Mouse (Mus musculus) cerebellum, adult 9-11 months (tissue): ENCODE results near the gene Chaf1b.

ENCODE experiments used
- DNase-seq: peaks from one replicate; pipeline ENCODE4 v3.0.0; 2022

Chaf1b gene

DNA sequence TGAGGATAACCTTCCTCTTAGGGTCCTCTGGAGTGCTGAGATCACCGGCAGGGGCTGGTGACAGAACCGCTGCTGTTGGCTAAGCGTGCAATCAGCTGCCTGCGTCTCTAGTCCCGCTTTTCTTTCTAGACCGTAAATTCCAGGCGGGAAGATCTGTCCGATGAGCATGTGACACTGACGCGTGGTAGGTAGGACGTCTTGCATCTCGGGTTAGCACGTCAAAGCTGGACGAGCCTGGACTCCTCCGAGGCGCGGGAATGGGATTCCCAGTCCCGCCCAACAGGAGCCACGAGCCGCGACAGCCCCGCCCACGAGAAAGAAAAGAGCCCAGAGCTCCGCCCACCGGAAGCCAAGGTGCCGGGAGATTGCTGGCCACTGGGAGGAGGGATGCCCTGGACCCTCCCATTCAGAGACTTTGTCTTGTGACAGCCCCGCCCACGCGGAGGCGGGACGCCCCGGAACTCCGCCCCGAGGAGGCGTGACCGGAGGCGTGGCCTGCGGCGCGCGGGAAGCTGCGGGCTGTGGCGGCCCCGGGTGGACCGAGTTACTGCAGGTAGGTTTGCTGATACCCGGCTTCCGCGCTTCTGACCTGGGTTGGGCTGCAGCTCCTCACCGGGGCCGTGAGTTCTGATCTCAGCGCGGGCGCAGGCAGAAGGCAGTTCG is at the start of gene Chaf1b:
Chaf1b (plus strand) TSS at position 479 of the 663 bp plus-strand sequence.
- peak; percentile 95 for DNase-seq

DNA sequence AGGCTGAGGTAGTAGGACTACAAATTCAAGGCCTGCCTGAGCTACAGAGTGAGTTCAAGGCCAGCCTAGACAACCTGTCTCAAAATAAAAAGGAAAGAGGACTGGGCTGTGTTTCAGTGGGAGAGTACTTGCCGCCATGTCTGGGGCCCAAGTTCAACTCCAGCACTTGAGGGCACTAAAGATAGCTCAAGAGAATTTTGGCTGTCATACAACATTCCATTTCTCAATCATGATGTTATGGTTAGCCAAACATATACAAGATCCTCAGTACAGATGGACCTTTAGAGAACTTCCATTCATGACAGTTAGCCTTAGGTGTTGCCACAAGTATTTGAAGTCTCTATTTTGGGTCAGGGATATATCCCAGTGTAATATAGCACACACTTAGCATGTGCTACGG is 49.6 kb upstream of the Chaf1b start:
- DNase-seq: no peak

DNA sequence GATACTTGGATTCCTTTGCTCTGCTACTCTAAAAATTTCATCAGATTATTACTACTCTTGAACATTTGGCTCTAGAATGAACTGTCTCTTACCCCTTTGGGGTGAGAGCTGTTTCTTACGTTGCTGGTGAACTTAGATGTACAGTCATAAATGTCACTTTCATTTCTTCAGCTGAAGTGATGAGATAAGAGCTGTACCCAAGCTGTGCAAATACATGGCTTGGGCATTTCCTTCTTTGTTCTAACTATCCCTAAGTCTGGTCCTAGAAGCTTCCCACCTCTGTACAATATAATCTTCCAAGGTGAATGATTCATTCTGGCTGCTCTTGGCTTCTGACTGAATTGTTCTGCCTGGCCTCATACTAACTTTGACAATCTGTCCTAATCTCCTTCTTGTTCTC is 44.7 kb upstream of the Chaf1b start:
- DNase-seq: no peak

DNA sequence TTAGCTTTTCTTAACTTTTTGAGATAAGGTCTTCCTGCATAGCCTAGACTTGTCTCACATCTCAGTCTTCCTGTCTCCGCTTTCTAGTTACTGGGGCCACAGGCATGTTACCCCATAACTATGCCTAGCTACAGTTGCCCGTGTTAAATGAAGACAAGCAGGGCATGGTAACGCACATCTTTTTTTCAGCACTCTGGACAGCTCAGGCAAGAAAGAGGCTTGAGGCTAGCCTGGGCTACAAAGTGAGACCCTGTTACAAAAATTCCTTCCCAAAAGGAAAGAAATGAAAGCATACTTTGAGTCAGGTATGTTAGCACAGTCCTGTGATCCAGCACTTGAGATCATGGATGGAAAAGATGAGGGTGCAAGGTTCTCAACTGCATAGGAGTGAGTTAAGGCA is 33.2 kb upstream of the Chaf1b start:
- no peak for DNase-seq

DNA sequence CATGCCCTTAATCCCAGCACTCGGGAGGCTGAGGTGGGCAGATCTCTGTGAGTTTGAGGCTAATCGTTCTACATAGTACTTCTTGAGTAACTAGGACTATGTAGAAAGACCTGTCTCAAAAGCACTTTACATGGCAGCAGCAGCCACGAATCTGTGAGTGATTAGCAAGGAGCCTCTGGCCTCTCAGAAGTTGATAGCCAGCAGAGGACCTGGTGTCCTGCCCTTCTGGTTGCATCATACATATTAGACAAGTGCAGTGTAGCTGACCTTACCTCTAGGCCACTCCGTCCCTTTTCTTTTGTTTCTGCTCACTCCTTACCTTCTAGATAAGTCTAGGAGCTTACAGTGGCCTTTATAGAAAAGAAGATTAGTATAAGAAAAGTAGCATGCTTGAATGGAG is 23.7 kb upstream of the Chaf1b start:
- DNase-seq: no peak

DNA sequence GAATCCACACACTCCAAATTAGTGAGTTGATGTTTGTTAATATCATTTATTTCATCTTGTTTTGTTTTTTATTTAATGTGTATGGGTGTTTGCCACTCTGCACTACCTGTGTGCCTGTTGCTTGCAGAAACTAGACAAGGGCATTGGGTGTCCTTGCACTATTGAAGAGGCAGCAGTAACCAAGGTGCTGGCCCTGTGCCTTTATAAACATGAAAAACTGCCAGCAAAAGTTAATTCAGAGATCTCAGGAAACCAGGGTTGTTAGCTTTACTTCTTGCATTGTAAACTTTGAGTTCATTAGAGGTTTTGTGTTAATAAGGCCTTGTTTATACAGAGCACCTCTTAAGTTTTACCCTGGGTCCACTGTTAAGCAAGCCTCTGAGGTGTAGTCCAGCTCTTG is 23.0 kb upstream of the Chaf1b start:
- no peak for DNase-seq

DNA sequence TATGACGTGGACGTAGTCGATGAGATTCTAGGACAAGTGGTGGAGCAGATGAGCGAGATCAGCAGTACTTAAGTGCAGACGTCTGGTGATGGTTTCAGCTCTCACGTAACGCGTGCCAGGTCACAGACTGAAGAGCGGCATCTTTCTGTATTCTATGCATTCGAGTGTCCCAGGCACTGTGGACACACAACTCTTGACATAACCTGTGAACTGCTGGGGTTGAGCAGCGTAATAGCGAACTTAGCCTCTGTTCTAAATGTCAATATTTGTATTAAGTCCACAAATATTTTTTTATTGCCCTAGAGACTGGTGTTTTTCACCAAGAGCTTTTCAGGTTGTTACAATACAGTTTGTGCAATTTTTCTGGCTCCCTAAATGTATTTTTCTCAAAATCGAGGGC is 8.9 kb upstream of the Chaf1b start:
- DNase-seq: no peak

DNA sequence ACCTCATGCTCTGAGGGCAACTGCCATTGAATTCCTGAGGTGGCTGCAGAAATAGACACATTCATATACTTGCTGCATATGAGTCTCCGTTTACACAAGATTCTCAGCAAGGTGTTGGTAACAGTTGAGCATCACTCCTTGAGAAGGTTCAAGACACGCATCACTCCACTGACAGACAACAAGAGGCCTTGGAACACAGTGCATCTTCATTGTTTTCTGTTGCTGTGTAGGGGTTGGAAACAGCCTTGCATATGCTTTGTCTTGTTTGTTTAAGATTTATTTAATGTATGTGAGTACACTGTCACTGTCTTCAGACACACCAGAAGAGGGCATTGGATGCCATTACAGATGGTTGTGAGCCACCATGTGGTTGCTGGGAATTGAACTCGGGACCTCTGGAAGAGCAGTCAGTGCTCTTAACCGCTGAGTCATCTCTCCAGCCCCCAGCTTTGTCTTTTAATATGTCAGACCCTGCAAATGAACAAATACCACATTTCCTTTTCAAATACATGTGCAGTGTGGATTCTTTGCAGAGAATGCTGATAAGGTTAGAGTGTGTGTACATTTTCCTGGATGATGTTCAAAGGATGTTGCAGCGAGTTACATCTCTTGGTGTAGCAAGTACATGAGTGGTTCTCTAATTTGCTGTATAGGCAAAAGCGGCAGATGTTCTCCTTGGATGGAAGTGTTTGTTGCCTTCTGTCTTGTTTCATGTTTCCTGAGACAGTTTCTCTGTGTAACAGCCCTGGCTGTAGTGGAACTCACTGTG is 5.9 kb upstream of the Chaf1b start:
- DNase-seq: no peak

DNA sequence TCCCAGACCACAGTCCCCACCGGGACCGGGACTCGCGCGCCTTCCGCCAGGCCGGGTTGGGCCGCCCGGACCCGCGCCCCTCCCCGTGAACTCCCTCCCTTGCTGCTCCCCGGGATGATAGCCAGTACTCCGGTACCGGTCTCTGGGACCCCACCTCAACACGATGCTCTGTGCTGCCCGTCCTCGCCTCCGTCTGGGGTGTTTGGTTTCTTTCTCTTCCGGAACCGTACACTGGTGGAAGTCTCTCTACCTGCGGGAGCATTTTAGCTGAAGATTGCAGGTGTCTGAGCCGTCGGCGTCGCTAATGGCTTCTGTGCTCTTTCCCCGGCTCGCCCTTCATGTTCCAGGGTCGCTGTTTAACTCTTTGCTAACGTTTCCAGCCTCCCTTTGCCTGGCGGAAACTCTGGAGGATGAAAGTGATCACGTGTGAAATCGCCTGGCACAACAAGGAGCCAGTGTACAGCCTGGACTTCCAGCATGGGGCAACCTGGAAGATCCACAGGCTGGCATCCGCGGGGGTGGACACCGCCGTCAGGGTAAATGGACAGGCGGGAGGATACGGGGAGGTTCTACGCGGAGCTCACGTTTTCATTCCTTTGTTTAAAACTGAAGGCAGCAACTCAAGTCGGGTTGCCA is 503 bp downstream of the Chaf1b start:
- DNase-seq: peak; percentile 41

DNA sequence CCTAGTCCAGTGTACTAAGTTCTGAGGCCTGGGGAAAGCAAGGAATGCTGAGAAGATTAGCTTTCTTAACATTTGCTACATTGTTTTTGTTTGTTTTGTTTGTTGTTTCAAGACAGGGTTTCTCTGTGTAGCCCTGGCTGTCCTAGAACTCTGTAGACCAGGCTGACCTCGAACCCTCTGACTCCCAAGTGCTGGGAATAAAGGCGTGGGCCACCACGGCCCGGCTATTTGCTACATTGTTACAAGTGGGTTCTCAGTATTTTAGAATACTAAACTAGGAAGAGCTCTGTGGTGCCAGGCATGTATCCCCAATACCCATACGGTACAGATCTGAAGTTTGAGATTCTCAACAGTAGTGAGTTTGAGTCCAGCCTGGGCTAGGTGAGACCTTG is 1.0 kb downstream of the Chaf1b start:
- DNase-seq: no peak

DNA sequence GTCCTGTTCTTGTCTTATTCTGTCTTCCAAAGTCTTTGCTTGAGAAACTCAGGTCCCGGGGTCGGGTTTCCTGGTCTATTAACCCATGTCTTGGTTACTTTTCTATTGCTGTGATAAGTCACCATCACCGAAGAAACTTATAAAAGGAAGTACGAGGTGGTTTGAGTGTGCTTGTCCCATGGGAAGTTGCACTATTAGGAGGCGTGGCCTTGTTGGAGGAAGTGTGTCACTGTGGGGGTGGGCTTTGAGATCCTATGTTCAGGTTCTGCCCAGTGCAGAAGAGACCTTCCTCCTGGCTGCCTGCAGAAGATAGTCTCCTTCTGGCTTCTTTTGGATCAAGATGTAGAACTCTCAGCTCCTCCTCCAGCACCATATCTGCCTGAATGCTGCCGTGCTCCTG is 4.8 kb downstream of the Chaf1b start:
- DNase-seq: no peak

DNA sequence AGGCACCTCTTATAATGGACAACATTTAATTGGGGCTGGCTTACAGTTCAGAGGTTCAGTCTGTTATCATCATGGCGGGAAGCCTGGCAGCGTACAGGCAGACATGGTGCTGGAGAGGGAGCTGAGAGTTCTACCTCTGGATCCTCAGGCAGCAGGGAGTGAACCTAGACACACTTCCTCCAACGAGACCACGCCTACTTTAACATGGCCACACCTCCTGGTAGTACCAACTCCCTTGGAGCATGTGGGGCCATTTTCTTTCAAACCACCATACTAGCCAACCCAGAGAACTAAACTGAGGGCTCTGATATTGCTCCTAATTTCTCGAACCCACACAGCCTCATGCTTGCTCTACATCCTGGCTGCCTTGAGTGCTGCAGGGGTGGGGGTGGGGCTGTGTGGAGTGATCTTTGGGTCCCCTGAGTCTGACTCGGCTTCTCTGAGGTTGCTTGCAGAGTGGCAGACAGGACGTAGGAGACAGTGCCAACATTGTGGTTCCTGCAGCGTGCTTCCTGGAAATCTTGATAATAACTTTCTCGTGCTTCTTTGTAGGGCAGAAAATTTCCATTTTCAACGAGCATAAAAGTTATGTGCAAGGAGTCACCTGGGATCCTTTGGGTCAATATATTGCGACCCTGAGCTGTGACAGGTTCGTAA is 7.4 kb downstream of the Chaf1b start:
- no peak for DNase-seq

DNA sequence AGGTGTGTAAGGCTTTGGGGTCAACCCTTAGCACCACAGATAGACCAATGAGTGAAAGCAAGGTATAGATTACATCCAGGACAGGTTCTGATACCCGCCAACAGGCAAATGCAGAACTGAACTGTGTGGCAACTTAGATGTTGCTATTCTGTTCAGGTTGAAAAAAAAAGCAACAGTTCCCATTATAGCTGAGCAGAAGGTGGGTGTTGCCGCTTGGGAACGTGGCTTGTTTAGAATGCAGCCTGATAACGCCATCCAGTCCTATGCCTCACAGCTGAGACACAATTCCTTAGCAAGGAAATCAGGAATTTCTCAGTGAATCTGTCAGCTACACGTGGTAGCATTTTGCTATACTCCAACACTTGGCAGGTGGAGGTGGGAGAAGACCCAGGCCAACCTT is 9.6 kb downstream of the Chaf1b start:
- DNase-seq: no peak

DNA sequence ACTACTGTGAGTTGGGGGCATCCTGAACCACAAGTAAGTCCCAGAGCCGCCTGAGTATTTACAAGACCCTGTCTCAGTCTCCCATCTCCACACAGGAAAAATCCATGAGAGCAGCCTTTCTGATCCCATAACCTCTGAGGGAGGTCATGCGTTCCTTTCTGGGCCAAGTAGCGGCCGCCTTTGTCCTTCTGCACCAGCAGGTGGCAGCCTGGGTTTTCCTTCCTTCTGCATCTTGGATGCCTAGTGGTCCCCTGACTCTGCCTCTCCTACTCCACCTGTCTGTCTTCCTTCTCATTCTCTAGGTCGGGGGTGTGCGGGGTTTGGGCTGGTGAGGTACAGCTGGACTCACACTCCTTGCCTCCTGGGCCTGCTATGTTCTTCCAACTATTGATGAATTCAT is 19.3 kb downstream of the Chaf1b start:
- no peak for DNase-seq

DNA sequence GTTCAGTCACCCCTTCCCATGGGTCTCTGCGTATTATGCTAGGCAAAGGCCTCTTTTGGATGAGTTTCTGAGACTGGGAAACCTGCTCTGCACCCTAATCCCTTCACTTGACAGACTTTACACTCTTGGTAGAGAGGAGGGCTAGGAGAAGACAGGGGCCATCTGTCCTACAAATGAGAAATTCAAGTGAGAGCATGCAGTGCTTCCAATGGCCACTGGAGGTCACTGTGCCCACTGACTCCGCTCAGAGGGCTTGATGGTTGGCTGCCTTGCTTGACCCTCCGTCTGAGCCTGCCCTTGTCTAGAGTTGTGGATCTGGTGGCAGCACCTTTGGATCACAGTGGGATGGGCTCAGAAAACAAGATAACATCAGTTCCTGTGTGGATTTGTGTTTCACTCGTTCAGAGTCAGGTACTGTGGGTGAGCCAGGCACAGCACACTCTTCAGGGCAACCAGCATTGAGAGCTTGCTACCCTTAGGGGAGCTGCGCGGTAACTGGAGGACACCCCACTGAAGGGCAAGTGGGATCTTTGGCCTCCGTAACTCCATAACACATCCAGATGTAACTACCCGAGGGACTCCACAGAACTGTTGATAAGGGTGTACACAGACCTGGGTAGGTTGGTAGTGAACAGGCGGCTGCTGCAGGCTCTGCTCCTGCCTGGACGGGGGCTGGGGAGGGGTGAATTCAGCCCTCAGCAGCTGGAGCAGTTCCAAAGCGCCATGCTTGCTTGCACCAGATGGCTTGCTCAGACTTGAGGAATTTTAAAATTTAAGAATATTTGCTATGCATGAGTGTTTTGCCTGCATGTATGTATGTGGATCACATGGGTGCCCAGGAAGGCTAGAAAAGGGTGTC is 22.7 kb downstream of the Chaf1b start:
- peak; percentile 31 for DNase-seq

DNA sequence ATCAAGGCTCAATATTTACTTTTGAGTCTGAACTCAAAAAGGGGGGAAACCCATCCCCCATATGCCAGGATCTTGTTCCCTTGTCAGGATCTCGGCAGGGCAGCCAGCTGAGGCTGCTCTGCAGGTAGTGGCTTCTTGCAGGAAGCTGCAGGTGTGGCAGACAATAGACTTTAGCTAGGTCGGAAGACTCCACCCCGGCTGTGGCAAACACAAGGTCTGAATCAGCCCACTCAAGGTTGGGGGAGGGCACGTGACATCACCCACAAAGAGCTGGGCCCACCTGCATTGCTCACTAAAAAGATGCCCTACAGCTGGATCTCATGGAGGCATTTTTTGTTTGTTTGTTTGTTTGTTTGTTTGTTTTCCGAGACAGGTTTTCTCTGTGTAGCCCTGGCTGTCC is 24.1 kb downstream of the Chaf1b start:
- DNase-seq: no peak

DNA sequence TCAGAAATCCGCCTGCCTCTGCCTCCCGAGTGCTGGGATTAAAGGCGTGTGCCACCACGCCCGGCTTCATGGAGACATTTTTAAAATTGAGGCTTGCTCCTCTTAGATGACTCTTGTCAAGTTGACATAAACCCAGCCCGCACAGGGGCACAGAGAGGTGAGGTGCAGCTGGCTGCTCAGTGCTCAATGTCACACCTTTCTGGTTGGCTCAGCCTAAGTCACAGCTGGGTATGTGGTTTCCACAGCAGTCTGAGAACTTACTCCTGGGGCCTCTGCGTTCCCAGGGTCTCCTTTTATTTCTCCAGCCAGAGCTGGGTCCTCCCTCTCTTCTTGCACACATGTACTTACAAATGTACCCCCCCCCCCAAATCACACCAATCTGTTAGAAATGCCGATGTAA is 24.5 kb downstream of the Chaf1b start:
- no peak for DNase-seq

DNA sequence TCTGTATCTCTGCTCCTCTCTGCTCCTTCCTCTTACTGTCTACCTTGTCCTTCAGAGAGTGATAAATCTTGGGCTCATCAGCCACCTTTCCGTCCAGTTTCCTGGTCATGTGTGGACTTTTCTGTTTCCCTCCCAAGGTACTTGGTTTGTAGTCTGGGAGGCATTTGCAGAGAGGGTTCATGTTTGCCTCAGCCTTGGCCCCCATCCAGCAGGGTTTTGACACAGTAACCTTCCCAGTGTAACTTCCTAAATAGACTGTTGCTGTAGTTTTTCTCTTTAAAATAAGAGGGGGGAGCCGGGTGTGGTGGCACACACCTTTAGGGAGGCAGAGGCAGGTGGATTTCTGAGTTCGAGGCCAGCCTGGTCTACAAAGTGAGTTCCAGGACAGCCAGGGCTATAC is 26.2 kb downstream of the Chaf1b start:
- DNase-seq: no peak

DNA sequence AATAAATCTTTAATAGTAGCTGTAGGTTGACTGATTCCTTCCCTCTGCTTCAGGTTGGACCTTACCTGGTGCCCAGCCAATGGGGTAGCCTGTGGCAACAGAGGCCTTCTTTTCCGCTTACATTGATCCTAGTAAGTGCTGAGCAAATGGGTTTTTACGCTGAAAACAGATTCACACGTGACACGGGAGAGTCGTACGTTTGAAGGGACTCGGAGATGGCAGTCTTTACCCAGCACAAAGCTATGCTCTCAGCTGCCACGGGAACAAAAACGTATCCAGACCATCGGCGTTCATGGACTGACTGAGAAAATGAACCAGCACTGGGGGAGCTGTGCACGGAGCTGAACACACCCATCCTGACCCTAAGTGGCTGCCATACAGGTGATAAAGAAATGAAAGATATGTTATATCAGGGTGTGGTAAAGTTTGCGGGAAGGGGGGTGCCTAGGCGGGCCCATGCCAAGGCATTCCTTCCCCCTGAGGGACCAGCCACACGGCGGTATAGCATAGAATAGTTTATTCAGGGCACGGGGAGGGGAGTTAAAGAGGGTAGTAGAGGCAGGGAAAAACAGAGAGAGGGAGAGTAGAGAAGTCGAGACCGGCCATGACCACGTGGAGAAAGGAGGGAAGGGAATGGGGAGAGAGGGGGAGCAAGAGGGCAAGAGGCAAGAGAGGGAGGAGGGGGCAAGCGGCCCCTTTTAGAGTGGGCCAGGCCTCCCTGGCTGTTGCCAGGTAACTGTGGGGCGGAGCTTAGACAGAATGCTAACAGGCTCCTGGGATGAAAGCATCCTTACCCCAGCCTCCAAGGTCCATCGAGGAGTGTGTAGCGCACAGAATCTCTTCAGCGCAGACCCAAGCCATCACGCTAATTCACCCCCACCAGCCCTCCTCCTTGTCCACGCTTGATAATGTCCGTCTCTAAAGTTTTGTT is 27.3 kb downstream of the Chaf1b start:
- no peak for DNase-seq

DNA sequence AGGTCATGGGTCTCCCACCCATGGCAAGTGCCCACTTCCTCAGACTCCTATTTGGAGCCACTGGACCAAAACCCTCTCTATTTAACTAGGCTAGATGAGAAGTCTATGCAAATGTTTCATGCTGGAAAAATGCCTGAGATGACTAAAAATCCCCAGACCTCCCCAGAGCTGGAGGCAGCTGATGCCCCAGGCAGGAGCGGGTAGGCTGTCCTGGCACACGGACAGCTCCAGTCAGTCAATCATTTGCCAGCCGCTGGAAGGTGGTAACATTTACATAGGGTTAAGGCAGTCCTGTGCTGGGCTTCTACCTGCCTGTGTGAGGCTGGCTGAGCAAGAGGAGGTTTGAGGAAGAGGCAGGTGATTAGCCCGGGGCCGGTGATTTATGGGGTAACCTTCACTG is 28.5 kb downstream of the Chaf1b start:
- DNase-seq: no peak

DNA sequence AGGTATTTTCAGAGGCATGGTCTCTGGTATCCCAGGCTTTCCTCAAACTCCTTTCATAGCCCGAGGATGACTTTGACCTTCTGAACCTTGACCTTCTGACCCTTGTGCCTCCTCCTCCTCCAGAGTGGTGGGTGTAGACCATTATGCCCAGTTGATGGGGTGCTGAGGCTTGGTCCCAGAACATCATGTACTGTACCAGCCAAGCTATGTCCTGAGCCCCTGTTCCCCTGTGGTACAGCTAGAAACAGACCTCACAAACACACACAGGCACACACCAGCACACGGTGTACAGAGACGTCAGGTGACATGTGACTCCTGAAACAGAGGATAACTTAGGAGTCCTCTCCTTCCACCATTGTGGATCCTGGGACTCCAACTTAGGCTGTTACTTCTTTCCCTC is 29.1 kb downstream of the Chaf1b start:
- DNase-seq: no peak
